Mouse (Mus musculus) layer of hippocampus, postnatal 14 days (tissue): Measurements from ENCODE around the gene Mtif3. TPM values are rescaled to one million over a fixed set of nuclear protein-coding genes. Genes with fewer than 3 reads are reported as not detected.

Source experiments
- DNase-seq, 2 experiments: peaks; one replicate each; pipeline ENCODE4 v3.0.0; 2021 to 2022; ENCODE audit warnings: low spot score in 2 of 2, mixed read lengths in 1 of 2
- long read RNA-seq, 2 experiments: library from polyadenylated mRNA; stranded (forward); transcript quantifications; one replicate each; pipeline ENCODE4 v2.0.0; 2021
- total RNA-seq, 2 experiments: library from RNA; stranded (reverse); gene quantifications; 2 replicates each; pipeline ENCODE4 v1.2.3; 2021

Mtif3 gene
- 10 to 100 TPM; 18.1 to 19.3 TPM for total RNA-seq
- long read RNA-seq, experiment 1, full-length matches to known transcripts, result 19 of 27 reads
- long read RNA-seq, experiment 1, partial matches to known transcripts, result 5 of 27 reads
- long read RNA-seq, experiment 1, other reads (novel, unspliced or antisense), result 3 of 27 reads
- long read RNA-seq, experiment 2, full-length matches to known transcripts, result 20 of 30 reads
- long read RNA-seq, experiment 2, partial matches to known transcripts, result 0 of 30 reads
- long read RNA-seq, experiment 2, other reads (novel, unspliced or antisense), result 10 of 30 reads

DNA sequence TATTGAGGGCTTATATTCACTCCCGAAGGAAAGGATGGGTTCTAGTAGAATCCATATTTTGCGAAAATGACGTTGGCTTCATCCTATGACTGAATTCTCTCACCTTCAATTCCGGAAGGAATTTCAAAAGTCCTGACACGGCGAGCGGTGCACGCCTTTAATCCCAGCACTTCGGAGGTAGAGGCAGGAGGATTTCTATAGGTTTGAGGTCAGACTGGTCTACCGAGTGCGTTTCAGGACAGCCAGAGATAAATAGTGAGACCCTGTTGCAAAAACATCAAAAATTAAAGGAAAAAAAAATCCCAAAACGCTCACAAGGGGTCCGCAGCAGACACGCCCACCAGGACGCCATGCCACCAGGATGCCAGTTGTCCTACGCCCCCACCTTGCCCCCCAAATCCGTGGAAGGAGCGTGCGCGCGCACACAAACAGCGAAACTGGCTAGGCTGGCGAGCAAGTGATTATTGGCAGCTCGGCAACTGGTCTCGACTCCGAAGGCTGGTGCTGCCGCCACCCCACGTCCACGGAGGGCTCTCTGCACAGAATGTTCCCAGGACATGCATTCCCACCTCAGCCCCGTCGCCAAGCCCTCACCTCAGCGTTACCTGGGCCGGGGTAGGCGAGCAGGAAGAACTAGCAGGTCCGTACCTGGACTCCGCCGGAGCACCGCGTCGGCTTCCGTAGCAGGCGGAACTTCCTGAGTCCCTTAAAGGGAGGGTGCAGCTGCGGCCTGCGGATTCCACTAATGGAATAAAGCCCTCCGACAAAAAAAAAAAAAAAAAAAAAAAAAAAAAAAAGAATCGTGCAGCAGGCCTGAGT lies at the start of gene Mtif3:
TSS of gene Mtif3 (minus strand) at position 683 of the 819 bp plus-strand sequence.
- DNase-seq, result peak; percentile 83 to 89

DNA sequence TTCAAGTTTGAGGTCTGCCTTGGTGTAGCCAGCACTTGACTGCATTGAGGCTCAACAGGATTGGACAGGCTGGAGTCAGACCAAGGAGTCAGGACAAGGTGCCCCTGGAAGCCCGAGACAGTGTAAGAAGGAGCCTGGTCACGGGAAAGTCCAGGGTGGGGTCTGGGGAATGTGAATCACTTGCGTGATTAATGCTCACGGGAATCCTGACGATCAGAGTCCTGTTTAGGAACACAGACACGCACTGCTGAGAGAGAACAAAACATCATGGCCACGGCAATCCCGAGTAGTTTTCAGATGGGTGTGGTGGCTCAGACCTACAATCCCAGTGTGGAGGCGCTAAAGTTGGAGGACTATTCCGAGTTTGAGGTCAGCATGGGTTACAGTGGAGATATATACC lies 47.7 kb upstream of the Mtif3 start:
- DNase-seq, result no peak

DNA sequence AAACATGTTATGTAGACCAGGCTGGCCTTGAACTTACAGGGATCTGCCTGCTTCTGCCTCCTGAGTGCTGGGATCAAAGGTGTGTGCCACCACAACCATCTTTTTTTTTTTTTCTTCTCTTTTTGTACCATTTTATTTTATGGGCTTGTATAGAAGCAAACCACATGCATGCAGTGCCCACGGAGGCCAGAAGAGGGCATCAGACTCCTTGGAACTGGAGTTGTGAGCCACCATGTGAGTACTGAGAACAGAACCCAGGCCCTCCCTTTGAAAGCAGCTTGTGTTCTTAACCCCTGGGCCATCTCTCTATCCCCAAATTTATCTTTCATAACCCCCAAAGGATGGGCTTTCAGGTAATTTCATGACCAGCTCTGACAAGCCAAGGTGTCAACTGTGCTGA lies 39.7 kb upstream of the Mtif3 start:
- no peak for DNase-seq

DNA sequence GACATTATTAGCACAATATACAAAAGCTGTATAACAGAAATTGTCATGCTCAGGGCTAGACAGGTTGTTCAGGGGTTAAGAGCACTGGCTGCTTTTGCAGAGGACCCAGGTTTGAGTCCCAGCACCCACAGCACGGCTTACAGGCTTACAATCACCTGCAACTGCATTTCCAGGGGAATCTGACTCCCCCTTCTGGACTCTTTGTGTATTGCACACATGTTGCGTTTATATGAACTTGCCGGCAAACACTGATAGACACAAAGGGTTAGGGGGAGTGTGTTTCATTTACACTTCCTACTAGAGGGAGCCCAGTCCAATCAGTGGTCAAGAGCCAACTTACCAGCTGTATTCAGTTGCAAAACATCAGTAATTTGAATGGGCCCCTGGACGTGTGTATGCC lies 37.7 kb upstream of the Mtif3 start:
- DNase-seq, result no peak

DNA sequence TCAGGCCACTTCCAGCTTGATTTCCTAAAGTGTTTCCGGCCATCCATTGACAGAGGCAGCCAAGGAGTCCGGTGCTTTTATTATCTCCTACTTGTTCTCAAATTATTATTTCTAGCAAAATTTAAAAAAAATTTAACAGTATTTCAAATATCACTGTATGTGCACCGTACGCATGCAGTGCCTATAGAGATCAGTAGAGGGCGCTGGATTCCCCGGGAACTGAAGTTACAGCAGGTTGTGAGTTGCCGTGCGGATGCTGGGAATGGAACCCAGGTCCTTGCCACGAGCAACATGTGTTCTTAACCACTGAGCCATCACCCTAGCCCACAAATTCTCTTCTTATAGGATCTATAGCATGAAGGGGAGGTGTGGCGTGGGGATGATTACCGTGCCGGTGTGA lies 35.2 kb upstream of the Mtif3 start:
- no peak for DNase-seq

DNA sequence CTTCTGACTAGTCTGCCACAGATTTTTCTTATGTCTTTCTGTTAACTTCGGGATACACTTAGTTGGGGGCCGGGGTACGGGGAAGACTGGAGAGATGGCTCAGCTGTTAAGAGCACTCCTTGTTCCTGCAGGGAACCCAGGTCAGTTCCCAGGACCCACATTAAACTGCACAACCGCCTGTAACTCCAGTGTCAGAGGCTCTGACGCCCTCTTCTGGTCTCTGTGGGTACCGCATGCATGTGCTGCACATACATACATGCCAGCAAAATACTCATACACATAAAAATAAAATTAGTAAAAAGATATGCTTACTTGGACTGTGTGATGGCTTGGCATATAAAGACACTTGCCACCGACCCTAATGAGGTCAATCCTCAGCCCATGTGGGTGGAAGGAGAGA lies 33.2 kb upstream of the Mtif3 start:
- no peak for DNase-seq

DNA sequence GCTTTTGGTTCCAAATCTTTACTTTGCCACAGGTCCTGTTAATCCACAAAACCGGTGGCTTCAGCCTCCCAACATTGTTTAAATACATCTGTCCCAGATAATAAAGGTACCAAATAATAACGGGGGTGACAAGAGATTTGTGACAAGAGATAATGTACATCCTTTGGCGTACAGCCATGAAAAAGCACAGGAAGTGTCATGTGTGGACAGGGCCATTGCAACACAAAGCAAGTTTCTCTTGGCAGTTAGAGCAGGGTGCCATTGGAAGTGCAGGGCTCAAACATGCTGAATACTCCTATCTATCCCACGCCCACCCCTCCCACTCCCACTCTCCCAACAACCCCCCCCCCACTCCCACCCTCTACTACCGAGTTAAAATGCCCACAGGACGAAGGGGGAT lies 31.4 kb upstream of the Mtif3 start:
- no peak for DNase-seq

GRCm38 (mm10) chr5:146993509-146993908 lies 29.9 kb upstream of the Mtif3 start:
- DNase-seq, result peak; percentile 26 to 40

- no peak for DNase-seq
Measured at GRCm38 (mm10) chr5:146989051-146989450, 25.5 kb upstream of the Mtif3 start.

- DNase-seq, result no peak
Measured at GRCm38 (mm10) chr5:146987588-146987987, 24.0 kb upstream of the Mtif3 start.

GRCm38 (mm10) chr5:146985725-146986433 lies 22.3 kb upstream of the Mtif3 start:
- no peak for DNase-seq

- peak; percentile 30 to 60 for DNase-seq
Measured at GRCm38 (mm10) chr5:146983216-146983615, 19.6 kb upstream of the Mtif3 start.

- no peak for DNase-seq
Measured at GRCm38 (mm10) chr5:146981376-146981775, 17.8 kb upstream of the Mtif3 start.

DNA sequence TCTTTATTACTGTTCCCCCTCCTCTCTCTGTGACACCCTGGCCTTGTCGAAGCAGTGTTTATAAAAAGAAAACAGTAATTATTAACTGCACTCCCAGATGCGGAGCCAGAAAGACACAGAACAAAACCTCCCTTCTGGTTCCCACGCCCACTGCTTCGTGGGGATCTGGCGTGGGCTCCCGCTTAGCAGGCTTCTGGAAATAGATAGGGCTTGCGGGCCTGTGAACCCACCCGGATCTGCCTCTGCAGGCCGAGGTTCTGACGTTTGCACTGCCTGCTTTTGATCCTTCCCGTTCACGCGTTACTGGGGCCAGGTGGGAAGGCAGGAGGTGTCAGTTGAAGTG lies 11.2 kb upstream of the Mtif3 start:
- DNase-seq, result no peak

- no peak for DNase-seq
Measured at GRCm38 (mm10) chr5:146973858-146974780, 10.5 kb upstream of the Mtif3 start.

DNA sequence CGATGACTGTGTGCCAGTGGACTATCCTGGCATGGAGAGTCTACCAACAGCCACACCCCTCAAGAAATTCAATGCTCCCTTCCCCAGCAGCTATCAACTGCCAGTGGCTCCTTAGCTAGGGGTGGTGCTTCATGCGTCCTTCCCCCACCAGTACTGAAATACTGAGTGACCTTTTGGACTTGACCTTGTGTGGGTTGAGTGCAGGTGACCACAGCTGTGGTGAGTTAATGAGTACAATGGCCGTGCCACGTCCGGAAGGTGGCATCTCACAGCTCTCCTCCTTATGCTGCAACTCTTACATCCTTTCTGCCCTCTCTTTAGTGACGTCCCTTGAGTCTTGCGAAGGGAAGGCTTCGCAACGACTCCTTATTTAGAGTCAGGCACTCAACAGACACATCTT lies 9.8 kb upstream of the Mtif3 start:
- no peak for DNase-seq

- no peak for DNase-seq
Measured at GRCm38 (mm10) chr5:146971776-146972561, 8.4 kb upstream of the Mtif3 start.

GRCm38 (mm10) chr5:146968695-146969393 lies 5.2 kb upstream of the Mtif3 start:
- DNase-seq, result no peak

DNA sequence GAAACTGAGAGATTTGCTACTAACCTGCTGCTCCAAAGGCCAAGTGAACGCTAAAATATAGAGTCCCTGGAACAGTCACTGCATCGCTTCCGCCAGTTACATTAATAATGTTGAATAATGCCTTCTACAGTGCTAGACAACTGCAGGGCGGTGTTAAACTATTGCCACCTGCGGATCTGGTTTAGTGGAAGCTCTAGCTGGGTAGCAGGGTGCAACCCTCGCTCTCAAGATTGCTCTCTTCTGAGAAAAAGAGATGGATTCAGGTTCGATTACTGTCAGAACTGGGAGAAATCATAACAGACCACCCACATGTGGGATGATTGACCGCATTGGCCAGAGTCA lies 308 bp upstream of the Mtif3 start:
- peak in 1 of 2 experiments; percentile 35 for DNase-seq

- DNase-seq, result no peak
Measured at GRCm38 (mm10) chr5:146956678-146957077, 6.9 kb downstream of the Mtif3 start.
